Mouse (Mus musculus) CD4-positive, CD25-positive, alpha-beta regulatory T cell, adult 2 months (primary cell): ENCODE results near the gene Dab2.

Experiments
- DNase-seq: peaks from one replicate; pipeline ENCODE4 v3.0.0-alpha.2; 2012; ENCODE audit warnings: low read depth, low spot score

Dab2 gene

GRCm38 (mm10) chr15:6299554-6299953, at the start of gene Dab2:
Dab2 (plus strand) TSS chr15:6299788.
- DNase-seq = no peak

GRCm38 (mm10) chr15:6253471-6253870, 46.1 kb upstream of the Dab2 start:
- DNase-seq = no peak

- DNase-seq = no peak
Observed at GRCm38 (mm10) chr15:6254383-6254782, 45.2 kb upstream of the Dab2 start.

GRCm38 (mm10) chr15:6257049-6257448, 42.5 kb upstream of the Dab2 start:
- no peak for DNase-seq

GRCm38 (mm10) chr15:6259957-6260740, 39.4 kb upstream of the Dab2 start:
- DNase-seq = no peak

GRCm38 (mm10) chr15:6260741-6261430, 38.7 kb upstream of the Dab2 start:
- no peak for DNase-seq

GRCm38 (mm10) chr15:6267147-6267758, 32.3 kb upstream of the Dab2 start:
- no peak for DNase-seq

- DNase-seq = no peak
Observed at GRCm38 (mm10) chr15:6278606-6279468, 20.8 kb upstream of the Dab2 start.

- no peak for DNase-seq
Observed at GRCm38 (mm10) chr15:6280021-6280451, 19.6 kb upstream of the Dab2 start.

- no peak for DNase-seq
Observed at GRCm38 (mm10) chr15:6283249-6283648, 16.3 kb upstream of the Dab2 start.

GRCm38 (mm10) chr15:6296071-6296470, 3.5 kb upstream of the Dab2 start:
- no peak for DNase-seq

GRCm38 (mm10) chr15:6298726-6299125, 862 bp upstream of the Dab2 start:
- DNase-seq = no peak

- DNase-seq = no peak
Observed at GRCm38 (mm10) chr15:6302219-6302618, 2.6 kb downstream of the Dab2 start.

- DNase-seq = no peak
Observed at GRCm38 (mm10) chr15:6303822-6304221, 4.2 kb downstream of the Dab2 start.

- DNase-seq = no peak
Observed at GRCm38 (mm10) chr15:6309633-6310032, 10.0 kb downstream of the Dab2 start.

GRCm38 (mm10) chr15:6310417-6310816, 10.8 kb downstream of the Dab2 start:
- no peak for DNase-seq

- no peak for DNase-seq
Observed at GRCm38 (mm10) chr15:6312396-6312795, 12.8 kb downstream of the Dab2 start.

GRCm38 (mm10) chr15:6319352-6319751, 19.8 kb downstream of the Dab2 start:
- DNase-seq = no peak

- DNase-seq = no peak
Observed at GRCm38 (mm10) chr15:6320501-6320900, 20.9 kb downstream of the Dab2 start.

- DNase-seq = no peak
Observed at GRCm38 (mm10) chr15:6321263-6321662, 21.7 kb downstream of the Dab2 start.

GRCm38 (mm10) chr15:6322311-6322710, 22.7 kb downstream of the Dab2 start:
- no peak for DNase-seq

- DNase-seq = no peak
Observed at GRCm38 (mm10) chr15:6323577-6323976, 24.0 kb downstream of the Dab2 start.
